Mouse (Mus musculus) hindbrain, postnatal 0 days (tissue): ENCODE results near the gene Sf3b3. TPM values are rescaled to one million over a fixed set of nuclear protein-coding genes. Genes with fewer than 3 reads are reported as not detected.
A peak's percentile ranks its signal among the peaks of the same experiment; 100 is the strongest.

ENCODE experiments used
- ATAC-seq: fragments of 200-750 bp; cut with Nextera tagmentation; 2 replicates; pipeline ENCODE4 v1.8.0; 2017; ENCODE audit warnings: mild to moderate bottlenecking, moderate TSS enrichment, moderate library complexity
- DNase-seq: peaks from one replicate; pipeline ENCODE4 v3.0.0-alpha.2; 2015; ENCODE audit warnings: low spot score
- H3K27ac ChIP-seq: fragments of 300-500 bp; sonication (generic); 2 replicates; pipeline ENCODE4 v1.5.1; 2014; ENCODE audit warnings: mild to moderate bottlenecking
- H3K27me3 ChIP-seq: fragments of 300-500 bp; sonication (generic); 2 replicates; pipeline ENCODE4 v1.6.1; 2014; ENCODE audit warnings: low read length, mixed read lengths; ENCODE audit not compliant: insufficient read depth
- H3K36me3 ChIP-seq: fragments of 300-500 bp; sonication (generic); 2 replicates; pipeline ENCODE4 v1.6.1; 2014; ENCODE audit warnings: low read length, mixed read lengths; ENCODE audit not compliant: insufficient read depth
- H3K4me1 ChIP-seq: fragments of 300-500 bp; sonication (generic); 2 replicates; pipeline ENCODE4 v1.6.1; 2014; ENCODE audit warnings: antibody characterized with exemption, low read length, mixed read lengths; ENCODE audit not compliant: insufficient read depth
- H3K4me2 ChIP-seq: fragments of 300-500 bp; sonication (generic); 2 replicates; pipeline ENCODE4 v1.6.1; 2014; ENCODE audit warnings: low read depth, mild to moderate bottlenecking, low read length, moderate library complexity, mixed read lengths
- H3K4me3 ChIP-seq: fragments of 300-500 bp; sonication (generic); 2 replicates; pipeline ENCODE4 v1.5.1; 2014; ENCODE audit warnings: low read length
- H3K9ac ChIP-seq: fragments of 300-500 bp; sonication (generic); replicated peaks from 2 replicates; pipeline ENCODE4 v1.6.1; 2014; ENCODE audit warnings: mild to moderate bottlenecking, low read length, moderate library complexity, mixed read lengths
- H3K9me3 ChIP-seq: fragments of 300-500 bp; sonication (generic); 2 replicates; pipeline ENCODE4 v1.6.1; 2016; ENCODE audit warnings: low read length, mixed read lengths
- CTCF ChIP-seq: IDR thresholded peaks from 2 replicates; pipeline ENCODE4 v1.5.1; 2016; ENCODE audit warnings: antibody characterized with exemption, control low read depth, low read depth
- WGBS: fragments of 180-500 bp; shearing (Covaris S2); extraction: QIAGEN DNeasy Blood & Tissue Kit; methylation state at CpG from one replicate; pipeline ENCODE4 v1.1.7; 2014; 5-methylcytosine and 5-hydroxymethylcytosine counted together
- polyA plus RNA-seq: library from polyadenylated mRNA; unstranded; fragments of >200 nt; fragmentation: Nextera tagmentation; extraction: Ambion mirVana; gene quantifications from 2 replicates; pipeline ENCODE4 v1.2.1, GENCODE M21; 2015
- total RNA-seq: library from RNA; depleted of rRNA; stranded (reverse); fragments of >200 nt; gene quantifications from 2 replicates; pipeline ENCODE4 v1.2.3, GENCODE M21; 2014; rRNA removed

Sf3b3 gene
- 82.5 and 83.1 TPM in 2 replicates for total RNA-seq
- polyA plus RNA-seq, result 60.6 and 64.6 TPM in 2 replicates

DNA sequence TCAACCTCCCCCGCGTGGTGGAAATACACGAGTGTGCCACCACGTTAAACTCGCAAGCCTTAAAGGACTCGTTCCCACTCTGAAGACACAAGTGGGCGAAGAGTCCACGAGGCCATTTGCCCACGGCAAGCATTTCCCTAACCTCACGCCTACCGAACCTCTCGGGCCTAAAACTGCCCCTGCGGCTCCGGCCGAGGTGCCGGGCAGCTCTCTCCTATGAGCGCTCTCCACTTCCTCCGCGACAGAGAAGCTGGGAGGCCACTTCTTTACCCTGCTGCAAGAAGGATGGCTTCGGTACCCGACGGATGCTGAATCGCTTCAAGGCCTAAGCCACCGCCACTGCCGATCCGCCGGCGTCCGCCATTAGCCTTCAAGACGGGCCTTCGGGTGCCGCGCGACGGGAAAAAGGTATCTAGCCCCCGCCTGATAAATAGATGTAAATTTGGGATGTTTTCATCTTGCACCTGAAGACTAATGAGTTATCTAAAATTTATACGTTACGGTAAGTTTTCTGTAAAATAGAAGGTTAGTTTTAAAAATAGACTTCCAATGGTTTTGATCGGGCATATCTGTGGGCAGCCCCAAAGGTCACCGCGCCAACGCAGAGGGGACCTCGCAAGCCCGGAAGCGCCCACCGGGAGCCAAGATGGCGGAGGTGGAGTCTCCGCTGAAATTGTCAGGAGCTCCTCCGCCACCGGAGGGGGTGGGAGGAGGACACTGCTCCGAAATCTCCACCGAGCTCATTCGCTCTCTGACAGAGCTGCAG, at the start of gene Sf3b3, which contains the start of gene Cog4:
TSS of gene Sf3b3 (minus strand) at position 383 of the 766 bp plus-strand sequence.
TSS of gene Cog4 (plus strand) at position 196 of the 766 bp plus-strand sequence.
- H3K4me3 ChIP-seq, result peak within 1 kb of the TSS; percentile 79
- DNase-seq (peak; percentile 95), ATAC-seq (peak; percentile 96)
- peak within 1 kb of the TSS; percentile 88 for H3K4me2 ChIP-seq
- peak; percentile 21; the same call in 1 of the 2 replicates for TF ChIP-seq CTCF
- peak within 1 kb of the TSS; percentile 83 for H3K9ac ChIP-seq
- WGBS, result under 1% methylated on average over 53 of the region's 53 CpGs
- peaks cover 12% of the 10 kb centered on the region for H3K4me1 ChIP-seq
- no peaks in the 10 kb centered on the region for H3K27me3 ChIP-seq
- H3K9me3 ChIP-seq, result no peaks in the 10 kb centered on the region
- H3K27ac ChIP-seq, result peak within 1 kb of the TSS; percentile 94
- H3K36me3 ChIP-seq, result peaks cover 43% of the 10 kb centered on the region

DNA sequence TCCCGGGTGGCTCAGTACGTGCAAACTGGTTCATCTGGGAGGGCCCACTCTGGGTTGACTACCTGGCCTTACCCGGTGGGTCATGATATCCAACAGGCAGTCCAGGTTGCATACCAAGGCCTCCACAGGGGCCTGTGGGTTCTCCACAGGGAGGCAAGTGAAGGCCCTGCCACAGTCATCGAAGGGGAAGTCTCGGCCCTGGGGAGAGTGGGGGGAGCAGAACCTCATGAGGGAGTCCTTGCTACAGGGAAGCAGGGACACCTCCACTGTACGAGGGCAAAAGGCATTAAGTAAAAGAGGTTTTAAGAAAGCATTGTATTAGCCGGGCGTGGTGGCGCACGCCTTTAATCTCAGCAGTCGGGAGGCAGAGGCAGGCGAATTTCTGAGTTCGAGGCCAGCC, 49.2 kb upstream of the Sf3b3 start:
- Histone ChIP-seq H3K4me2 (no peak overlapping the region), H3K4me3 (no peak overlapping the region), H3K9ac (no peak overlapping the region), H3K27ac (no peak overlapping the region), H3K27me3 (no peaks in the 10 kb centered on the region), H3K9me3 (no peaks in the 10 kb centered on the region), H3K36me3 (peaks cover 6% of the 10 kb centered on the region; the same call in 1 of the 2 replicates), H3K4me1 (no peaks in the 10 kb centered on the region)
- no peak for TF ChIP-seq CTCF
- 95% methylated on average over 13 of the region's 13 CpGs for WGBS
- ATAC-seq, result no peak
- DNase-seq, result no peak

DNA sequence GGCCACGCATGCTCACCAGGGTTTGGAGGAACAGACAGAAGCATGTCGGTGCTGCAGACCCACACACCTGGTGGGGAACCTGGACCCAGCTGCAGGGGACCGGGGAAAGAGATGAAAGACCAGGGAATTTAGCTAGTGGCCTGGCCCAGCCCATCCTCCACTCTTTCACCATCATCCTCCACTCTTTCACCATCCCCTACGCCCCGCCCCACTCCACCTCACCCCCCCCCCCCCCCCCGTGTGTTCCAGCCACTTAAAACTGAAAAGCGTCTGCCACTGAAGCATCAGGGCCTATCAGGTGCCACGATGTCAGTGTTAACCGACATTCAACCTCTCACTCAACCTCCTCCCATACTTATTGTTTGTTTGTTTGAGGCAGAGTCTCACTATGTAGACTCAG, 48.7 kb upstream of the Sf3b3 start:
- Histone ChIP-seq H3K36me3 (peaks cover 6% of the 10 kb centered on the region; the same call in 1 of the 2 replicates), H3K9me3 (no peaks in the 10 kb centered on the region), H3K9ac (no peak overlapping the region), H3K27ac (no peak overlapping the region), H3K4me1 (no peaks in the 10 kb centered on the region), H3K4me3 (no peak overlapping the region), H3K27me3 (no peaks in the 10 kb centered on the region), H3K4me2 (no peak overlapping the region)
- ATAC-seq (no peak), DNase-seq (no peak)
- WGBS, result 83% methylated on average over 9 of the region's 9 CpGs
- no peak for TF ChIP-seq CTCF

DNA sequence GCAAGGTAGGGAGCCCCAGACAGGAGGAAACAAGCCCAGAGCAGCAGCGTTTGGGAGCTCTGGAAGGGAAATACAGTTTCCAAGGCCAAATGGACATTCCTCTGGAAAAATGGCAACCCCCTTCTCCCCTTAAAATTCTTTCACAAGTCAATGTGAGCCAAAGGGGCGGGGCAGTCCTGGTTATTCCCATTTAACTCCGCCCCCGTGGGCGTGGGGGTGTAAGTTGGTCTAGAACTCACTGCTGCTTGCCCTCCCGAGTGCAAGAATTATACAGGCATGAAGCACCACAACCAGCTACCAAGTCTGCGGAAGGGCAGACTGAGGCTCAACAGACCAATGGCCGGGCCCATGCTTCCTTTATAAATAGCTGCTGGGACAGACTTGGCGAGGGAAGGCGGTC, 48.3 kb upstream of the Sf3b3 start:
- no peaks in the 10 kb centered on the region for H3K27me3 ChIP-seq
- H3K36me3 ChIP-seq, result peaks cover 9% of the 10 kb centered on the region; the same call in 1 of the 2 replicates
- no peak overlapping the region for H3K4me2 ChIP-seq
- no peak overlapping the region for H3K9ac ChIP-seq
- no peak overlapping the region for H3K4me3 ChIP-seq
- 83% methylated on average over 10 of the region's 10 CpGs for WGBS
- no peak for TF ChIP-seq CTCF
- H3K27ac ChIP-seq, result no peak overlapping the region
- DNase-seq (no peak), ATAC-seq (no peak)
- H3K4me1 ChIP-seq, result no peaks in the 10 kb centered on the region
- H3K9me3 ChIP-seq, result no peaks in the 10 kb centered on the region

DNA sequence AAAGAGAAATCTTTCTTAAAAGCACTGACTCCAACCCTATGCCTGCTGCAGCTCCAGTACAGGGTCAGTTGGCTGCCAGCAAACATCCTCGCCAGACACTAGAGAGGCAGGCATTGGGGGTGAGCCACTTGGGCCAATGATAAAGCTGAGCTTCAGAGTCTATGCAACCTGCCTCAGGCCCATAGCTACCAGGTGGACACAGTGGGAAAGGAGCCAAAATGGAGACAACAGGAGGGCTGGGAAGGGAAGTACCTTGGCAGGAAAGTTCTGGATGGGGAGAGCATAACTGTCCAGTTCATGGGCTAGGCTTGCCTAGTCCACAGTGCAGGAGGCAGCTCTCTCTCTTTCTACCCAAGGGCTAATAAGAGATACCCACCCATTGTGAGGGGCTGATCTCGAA, 46.3 kb upstream of the Sf3b3 start:
- H3K27me3 ChIP-seq, result no peaks in the 10 kb centered on the region
- H3K9ac ChIP-seq, result no peak overlapping the region
- H3K27ac ChIP-seq, result no peak overlapping the region
- WGBS, result 97% methylated on average over 2 of the region's 2 CpGs
- TF ChIP-seq CTCF, result no peak
- H3K4me3 ChIP-seq, result no peak overlapping the region
- DNase-seq (no peak), ATAC-seq (no peak)
- H3K9me3 ChIP-seq, result no peaks in the 10 kb centered on the region
- H3K36me3 ChIP-seq, result peaks cover 3% of the 10 kb centered on the region; the same call in 1 of the 2 replicates
- H3K4me1 ChIP-seq, result no peaks in the 10 kb centered on the region
- H3K4me2 ChIP-seq, result no peak overlapping the region

DNA sequence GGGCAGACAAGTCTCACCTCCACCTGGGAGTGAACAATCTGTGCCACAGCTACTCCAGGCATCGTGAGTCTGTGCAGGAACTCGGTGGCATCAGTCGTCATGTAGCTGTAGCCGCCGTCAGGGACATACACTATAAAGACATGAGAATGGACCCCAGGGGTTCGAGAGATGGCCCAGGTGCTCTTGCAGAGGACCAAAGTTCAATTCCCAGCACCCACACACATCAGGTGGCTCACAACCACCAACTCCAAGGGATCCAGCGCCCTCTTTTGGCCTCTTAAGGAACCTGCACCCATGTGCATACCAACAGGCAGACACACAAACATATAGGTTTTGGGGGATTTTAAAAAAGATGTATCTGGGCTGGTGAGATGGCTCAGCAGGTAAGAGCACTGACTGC, 45.5 kb upstream of the Sf3b3 start:
- WGBS, result 88% methylated on average over 7 of the region's 7 CpGs
- DNase-seq, result no peak
- ATAC-seq, result no peak

More for the DNA sequence above, 45.5 kb upstream of the Sf3b3 start:
- Histone ChIP-seq H3K27ac (no peak overlapping the region), H3K36me3 (peaks cover 3% of the 10 kb centered on the region; the same call in 1 of the 2 replicates), H3K4me1 (no peaks in the 10 kb centered on the region), H3K27me3 (no peaks in the 10 kb centered on the region), H3K4me3 (no peak overlapping the region), H3K9ac (no peak overlapping the region), H3K4me2 (no peak overlapping the region), H3K9me3 (no peaks in the 10 kb centered on the region)
- TF ChIP-seq CTCF, result no peak
